Mouse (Mus musculus) bone marrow, adult 2 months (tissue): ENCODE data around the gene Hspa12a.
A peak's percentile ranks its signal among the peaks of the same experiment; 100 is the strongest.

Experiments used
- CTCF ChIP-seq: fragments of 200-500 bp; IDR thresholded peaks from 2 replicates; pipeline ENCODE4 v1.5.1; 2011; ENCODE audit warnings: low read length, control low read depth; ENCODE audit not compliant: control insufficient read depth, insufficient read depth
- POLR2A ChIP-seq: fragments of 200-500 bp; IDR thresholded peaks from 2 replicates; pipeline ENCODE4 v1.6.1; 2011; ENCODE audit warnings: low read depth, mild to moderate bottlenecking, control low read depth, low read length, borderline replicate concordance; ENCODE audit not compliant: control insufficient read depth

GRCm38 (mm10) chr19:58903899-58904327 lies 39.5 kb downstream of the Hspa12a start:
- TF ChIP-seq POLR2A (no peak), CTCF (peak; percentile 87)
